Mouse (Mus musculus): ENCODE measurements around the gene Fitm1. TPM values are rescaled to one million over a fixed set of nuclear protein-coding genes. Genes with fewer than 3 reads are reported as not detected.

Gene Fitm1
- polyA plus RNA-seq, 1 experiment from 2014 or later: 4.7 TPM

GRCm38 (mm10) chr14:55603633-55604576 is 28.5 kb downstream of the Fitm1 start:
- peak overlapping the region; percentile 53 for H3K4me2 ChIP-seq (ENCODE audit: low read depth, low read length)
- 15% methylated on average over 19 of the region's 19 CpGs for WGBS
- H3K9me3 ChIP-seq (ENCODE audit: control insufficient read depth, low read length): no peaks in the 10 kb centered on the region
- ATAC-seq (ENCODE audit: low read depth): peak; percentile 95
- H3K27ac ChIP-seq (ENCODE audit: low read length): peak overlapping the region; percentile 77
- peak overlapping the region; percentile 41 for H3K4me3 ChIP-seq (ENCODE audit: low read length)
- H3K4me1 ChIP-seq (replicated peaks; ENCODE audit: control insufficient read depth, insufficient read depth, low read length): peaks cover 4% of the 10 kb centered on the region
- H3K9ac ChIP-seq (ENCODE audit: low read length): peak overlapping the region; percentile 58
- H3K27me3 ChIP-seq (ENCODE audit: control insufficient read depth, insufficient read depth, low read depth, low read length): no peaks in the 10 kb centered on the region
- H3K36me3 ChIP-seq (ENCODE audit: control insufficient read depth, insufficient read depth, low read length): peaks cover 38% of the 10 kb centered on the region

DNA sequence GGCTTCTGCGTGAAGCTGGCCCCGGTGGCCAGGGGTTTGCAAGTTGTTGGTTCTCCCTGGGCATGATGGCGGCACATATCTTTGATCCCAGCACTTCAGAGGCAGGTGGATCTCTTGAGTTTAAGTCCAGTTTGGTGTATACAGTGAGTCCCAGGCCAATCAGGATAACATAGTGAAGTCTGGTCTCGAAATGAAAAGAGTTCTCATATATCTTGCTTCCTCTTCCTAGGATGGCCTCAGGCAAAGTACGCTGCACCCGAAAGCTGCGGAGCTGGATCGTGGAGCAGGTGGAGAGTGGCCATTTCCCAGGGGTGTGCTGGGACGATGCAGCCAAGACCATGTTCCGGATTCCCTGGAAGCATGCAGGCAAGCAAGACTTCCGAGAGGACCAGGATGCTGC is 29.4 kb downstream of the Fitm1 start:
- Histone ChIP-seq H3K4me1 (replicated peaks; ENCODE audit: control insufficient read depth, insufficient read depth, low read length) (peaks cover 4% of the 10 kb centered on the region), H3K9ac (ENCODE audit: low read length) (no peak overlapping the region), H3K4me3 (ENCODE audit: low read length) (peak overlapping the region; percentile 41), H3K27me3 (ENCODE audit: control insufficient read depth, insufficient read depth, low read depth, low read length) (no peaks in the 10 kb centered on the region), H3K27ac (ENCODE audit: low read length) (no peak overlapping the region), H3K4me2 (ENCODE audit: low read depth, low read length) (peak overlapping the region; percentile 53), H3K36me3 (ENCODE audit: control insufficient read depth, insufficient read depth, low read length) (peaks cover 31% of the 10 kb centered on the region), H3K9me3 (ENCODE audit: control insufficient read depth, low read length) (no peaks in the 10 kb centered on the region)
- ATAC-seq (ENCODE audit: low read depth): no peak
- WGBS: 92% methylated on average over 11 of the region's 11 CpGs

DNA sequence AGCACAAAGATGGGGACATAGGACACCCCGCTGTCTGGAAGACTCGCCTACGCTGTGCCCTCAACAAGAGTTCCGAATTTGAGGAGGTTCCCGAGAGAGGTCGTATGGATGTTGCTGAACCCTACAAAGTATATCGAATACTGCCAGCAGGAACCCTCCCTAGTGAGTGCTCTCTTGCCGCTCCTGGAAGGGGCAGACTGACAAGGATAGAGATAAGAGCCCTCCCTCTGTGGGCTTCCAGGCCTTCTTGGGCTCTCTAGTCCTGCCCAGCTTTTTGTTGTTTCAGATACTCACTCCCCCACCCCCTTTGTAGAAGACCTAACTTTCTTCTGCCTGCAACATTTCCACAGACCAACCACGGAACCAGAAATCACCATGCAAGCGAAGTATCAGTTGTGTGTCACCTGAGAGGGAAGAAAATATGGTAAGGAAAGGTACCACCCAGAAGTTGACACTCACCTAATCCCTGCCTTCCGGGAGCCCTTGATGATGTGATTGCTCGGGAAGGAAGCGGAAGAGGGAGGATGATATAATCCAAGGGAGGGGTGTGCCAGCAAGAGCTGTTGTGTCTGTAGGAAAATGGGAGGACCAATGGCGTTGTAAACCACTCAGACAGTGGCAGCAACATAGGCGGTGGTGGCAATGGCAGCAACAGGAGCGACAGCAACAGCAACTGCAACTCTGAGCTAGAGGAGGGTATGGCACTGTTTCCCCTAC is 30.5 kb downstream of the Fitm1 start:
- Histone ChIP-seq H3K4me1 (replicated peaks; ENCODE audit: control insufficient read depth, insufficient read depth, low read length) (peaks cover 4% of the 10 kb centered on the region), H3K4me3 (ENCODE audit: low read length) (no peak overlapping the region), H3K36me3 (ENCODE audit: control insufficient read depth, insufficient read depth, low read length) (peaks cover 30% of the 10 kb centered on the region), H3K4me2 (ENCODE audit: low read depth, low read length) (no peak overlapping the region), H3K9me3 (ENCODE audit: control insufficient read depth, low read length) (no peaks in the 10 kb centered on the region), H3K27ac (ENCODE audit: low read length) (no peak overlapping the region), H3K27me3 (ENCODE audit: control insufficient read depth, insufficient read depth, low read depth, low read length) (no peaks in the 10 kb centered on the region), H3K9ac (ENCODE audit: low read length) (no peak overlapping the region)
- WGBS: 90% methylated on average over 16 of the region's 16 CpGs
- ATAC-seq (ENCODE audit: low read depth): no peak

- Histone ChIP-seq H3K36me3 (ENCODE audit: control insufficient read depth, insufficient read depth, low read length) (peaks cover 12% of the 10 kb centered on the region), H3K4me1 (replicated peaks; ENCODE audit: control insufficient read depth, insufficient read depth, low read length) (peaks cover 4% of the 10 kb centered on the region), H3K9ac (ENCODE audit: low read length) (no peak overlapping the region), H3K27ac (ENCODE audit: low read length) (no peak overlapping the region), H3K9me3 (ENCODE audit: control insufficient read depth, low read length) (no peaks in the 10 kb centered on the region), H3K27me3 (ENCODE audit: control insufficient read depth, insufficient read depth, low read depth, low read length) (no peaks in the 10 kb centered on the region), H3K4me3 (ENCODE audit: low read length) (no peak overlapping the region), H3K4me2 (ENCODE audit: low read depth, low read length) (no peak overlapping the region)
- ATAC-seq (ENCODE audit: low read depth): no peak
- 97% methylated on average over 6 of the region's 6 CpGs for WGBS
These were observed 32.9 kb downstream of the Fitm1 start for GRCm38 (mm10) chr14:55608339-55608738.

DNA sequence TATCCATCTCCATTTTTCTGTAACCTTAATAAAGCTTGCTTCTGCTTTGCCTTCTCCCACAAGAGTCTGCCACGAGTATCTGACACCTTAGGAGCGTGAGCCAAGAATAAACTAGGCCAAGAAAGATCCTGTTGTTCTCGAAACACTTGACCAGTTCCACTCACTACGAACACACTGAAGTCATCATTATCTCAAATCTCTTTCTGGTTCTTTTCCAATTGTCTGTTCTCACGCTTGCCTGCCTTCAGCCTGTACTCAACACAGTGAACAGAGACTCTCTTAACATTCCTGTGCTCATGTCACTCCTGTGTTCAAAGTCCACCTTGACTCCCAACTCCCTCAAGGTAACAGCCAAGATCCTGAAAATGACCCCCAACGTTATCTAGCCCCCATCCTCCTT is 37.9 kb downstream of the Fitm1 start:
- Histone ChIP-seq H3K9ac (ENCODE audit: low read length) (no peak overlapping the region), H3K9me3 (ENCODE audit: control insufficient read depth, low read length) (no peaks in the 10 kb centered on the region), H3K27ac (ENCODE audit: low read length) (no peak overlapping the region), H3K27me3 (ENCODE audit: control insufficient read depth, insufficient read depth, low read depth, low read length) (no peaks in the 10 kb centered on the region), H3K4me3 (ENCODE audit: low read length) (no peak overlapping the region), H3K36me3 (ENCODE audit: control insufficient read depth, insufficient read depth, low read length) (0 out of 2 replicates have a peak, but pooled peaks cover 2% of the 10 kb centered on the region), H3K4me1 (replicated peaks; ENCODE audit: control insufficient read depth, insufficient read depth, low read length) (no peaks in the 10 kb centered on the region), H3K4me2 (ENCODE audit: low read depth, low read length) (no peak overlapping the region)
- ATAC-seq (ENCODE audit: low read depth): no peak
- WGBS: 44% methylated on average over 6 of the region's 6 CpGs

GRCm38 (mm10) chr14:55614565-55615178 is 39.3 kb downstream of the Fitm1 start:
- H3K4me3 ChIP-seq (ENCODE audit: low read length): no peak overlapping the region
- no peak for ATAC-seq (ENCODE audit: low read depth)
- WGBS: 64% methylated on average over 7 of the region's 7 CpGs
- H3K9me3 ChIP-seq (ENCODE audit: control insufficient read depth, low read length): no peaks in the 10 kb centered on the region
- no peak overlapping the region for H3K9ac ChIP-seq (ENCODE audit: low read length)
- H3K27ac ChIP-seq (ENCODE audit: low read length): no peak overlapping the region
- H3K4me1 ChIP-seq (replicated peaks; ENCODE audit: control insufficient read depth, insufficient read depth, low read length): no peaks in the 10 kb centered on the region; the same call in 1 of the 2 replicates
- no peak overlapping the region for H3K4me2 ChIP-seq (ENCODE audit: low read depth, low read length)
- H3K36me3 ChIP-seq (ENCODE audit: control insufficient read depth, insufficient read depth, low read length): no peaks in the 10 kb centered on the region
- H3K27me3 ChIP-seq (ENCODE audit: control insufficient read depth, insufficient read depth, low read depth, low read length): no peaks in the 10 kb centered on the region

- no peaks in the 10 kb centered on the region; the same call in 1 of the 2 replicates for H3K4me1 ChIP-seq (replicated peaks; ENCODE audit: control insufficient read depth, insufficient read depth, low read length)
- ATAC-seq (ENCODE audit: low read depth): no peak
- no peaks in the 10 kb centered on the region for H3K36me3 ChIP-seq (ENCODE audit: control insufficient read depth, insufficient read depth, low read length)
- no peak overlapping the region for H3K9ac ChIP-seq (ENCODE audit: low read length)
- no peak overlapping the region for H3K4me2 ChIP-seq (ENCODE audit: low read depth, low read length)
- H3K9me3 ChIP-seq (ENCODE audit: control insufficient read depth, low read length): no peaks in the 10 kb centered on the region
- no peak overlapping the region for H3K27ac ChIP-seq (ENCODE audit: low read length)
- WGBS: 48% methylated on average over 2 of the region's 2 CpGs
- H3K4me3 ChIP-seq (ENCODE audit: low read length): no peak overlapping the region
- H3K27me3 ChIP-seq (ENCODE audit: control insufficient read depth, insufficient read depth, low read depth, low read length): no peaks in the 10 kb centered on the region
These were observed 40.5 kb downstream of the Fitm1 start for GRCm38 (mm10) chr14:55615876-55616275.

GRCm38 (mm10) chr14:55616844-55617243 is 41.4 kb downstream of the Fitm1 start:
- no peak overlapping the region for H3K27ac ChIP-seq (ENCODE audit: low read length)
- no peaks in the 10 kb centered on the region for H3K36me3 ChIP-seq (ENCODE audit: control insufficient read depth, insufficient read depth, low read length)
- no peaks in the 10 kb centered on the region for H3K27me3 ChIP-seq (ENCODE audit: control insufficient read depth, insufficient read depth, low read depth, low read length)
- H3K4me1 ChIP-seq (replicated peaks; ENCODE audit: control insufficient read depth, insufficient read depth, low read length): no peaks in the 10 kb centered on the region; the same call in 1 of the 2 replicates
- H3K4me2 ChIP-seq (ENCODE audit: low read depth, low read length): no peak overlapping the region
- WGBS: 72% methylated on average over 2 of the region's 2 CpGs
- no peak overlapping the region for H3K9ac ChIP-seq (ENCODE audit: low read length)
- H3K4me3 ChIP-seq (ENCODE audit: low read length): no peak overlapping the region
- no peaks in the 10 kb centered on the region for H3K9me3 ChIP-seq (ENCODE audit: control insufficient read depth, low read length)
- no peak for ATAC-seq (ENCODE audit: low read depth)

GRCm38 (mm10) chr14:55617822-55618221 is 42.4 kb downstream of the Fitm1 start, which contains the start of gene Rec8:
Rec8 (plus strand) TSS chr14:55618037.
- Histone ChIP-seq H3K4me3 (ENCODE audit: low read length) (peak within 1 kb of the TSS; percentile 48), H3K4me2 (ENCODE audit: low read depth, low read length) (peak within 1 kb of the TSS; percentile 52), H3K36me3 (ENCODE audit: control insufficient read depth, insufficient read depth, low read length) (no peaks in the 10 kb centered on the region), H3K9me3 (ENCODE audit: control insufficient read depth, low read length) (no peaks in the 10 kb centered on the region), H3K9ac (ENCODE audit: low read length) (peak within 1 kb of the TSS; percentile 58), H3K27me3 (ENCODE audit: control insufficient read depth, insufficient read depth, low read depth, low read length) (no peaks in the 10 kb centered on the region), H3K4me1 (replicated peaks; ENCODE audit: control insufficient read depth, insufficient read depth, low read length) (no peaks in the 10 kb centered on the region; the same call in 1 of the 2 replicates), H3K27ac (ENCODE audit: low read length) (peak within 1 kb of the TSS; percentile 55)
- peak; percentile 88 for ATAC-seq (ENCODE audit: low read depth)
- 16% methylated on average over 21 of the region's 21 CpGs for WGBS
